In the genomic region with DNA sequence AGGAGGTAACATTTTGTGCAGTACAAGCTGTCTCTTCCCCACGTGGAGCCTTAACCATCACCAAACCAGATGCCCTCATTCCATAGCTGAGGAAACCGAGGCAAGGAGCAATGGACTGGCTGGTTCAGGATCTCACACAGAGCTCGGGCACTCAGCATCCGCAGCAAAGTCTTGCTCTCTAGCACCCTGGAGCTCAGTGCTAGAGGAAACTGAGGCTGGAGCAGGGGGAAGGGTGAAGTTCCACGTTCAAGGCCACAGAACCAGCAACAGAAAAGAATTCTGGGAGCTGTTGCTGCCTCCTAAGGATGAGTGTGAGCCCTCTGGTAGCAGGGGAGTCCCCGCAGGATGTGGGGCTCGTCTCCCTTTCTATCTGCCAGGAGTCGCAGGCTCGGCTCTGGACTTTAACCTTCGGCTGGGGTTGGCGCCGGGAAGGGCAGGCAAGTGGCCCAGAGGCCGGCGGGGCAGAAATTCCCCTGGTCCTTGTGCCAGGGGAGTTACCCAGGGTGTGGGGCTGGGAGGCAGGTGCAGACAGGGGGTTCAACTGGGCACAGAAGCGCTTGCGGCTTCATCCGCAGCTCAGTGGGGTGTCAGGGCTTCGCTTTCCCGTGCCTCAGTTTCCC, we compare ENCODE assay signal across 13 mouse cellular contexts. TPM values are rescaled to one million over a fixed set of nuclear protein-coding genes. Genes with fewer than 3 reads are reported as not detected.
DNase-seq lines count a peak whose midpoint lies in the region; ATAC-seq lines count a peak whose summit lies in the region.
"Had no signal": no experiment of that assay in that cellular context is flagged by ENCODE, and none has a peak within 500 bp of the region (broad histone marks: within the 10 kb centered on the region; RNA-seq: fewer than 3 reads in every experiment).

No protein-coding gene starts in this region.

- peaks cover 7% of the 10 kb centered on the region for H3K4me1 ChIP-seq in lung, embryonic 16.5 days (replicated peaks; ENCODE audit: control insufficient read depth, insufficient read depth, low read length)
- 0 out of 2 replicates have a peak, but pooled peaks cover 2% of the 10 kb centered on the region for H3K4me1 ChIP-seq in intestine, embryonic 14.5 days (replicated peaks; ENCODE audit: control insufficient read depth, insufficient read depth, low read length)
- peaks cover 21% of the 10 kb centered on the region for H3K4me1 ChIP-seq in liver, embryonic 15.5 days (replicated peaks)

- H3K9ac ChIP-seq in lung, embryonic 16.5 days (ENCODE audit: low read length): no peak overlapping the region
- H3K9ac ChIP-seq in intestine, embryonic 14.5 days (ENCODE audit: low read length): no peak overlapping the region
- H3K9ac ChIP-seq in liver, embryonic 15.5 days: no peak overlapping the region
- H3K9ac ChIP-seq: limb, embryonic 13.5 days had no signal

- WGBS in lung, embryonic 16.5 days: 30% methylated on average over 19 of the region's 19 CpGs
- WGBS in intestine, embryonic 14.5 days: 29% methylated on average over 19 of the region's 19 CpGs
- 38% methylated on average over 19 of the region's 19 CpGs for WGBS in liver, embryonic 15.5 days (ENCODE audit: insufficient replicate concordance)

- no peak overlapping the region for H3K4me2 ChIP-seq in lung, embryonic 16.5 days (ENCODE audit: low read depth, low read length)
- H3K4me2 ChIP-seq in intestine, embryonic 14.5 days (ENCODE audit: low read length): no peak overlapping the region
- H3K4me2 ChIP-seq in liver, embryonic 15.5 days: no peak overlapping the region
- H3K4me2 ChIP-seq: limb, embryonic 13.5 days had no signal

- H3K36me3 ChIP-seq in lung, embryonic 16.5 days (ENCODE audit: control insufficient read depth, insufficient read depth, low read length): no peaks in the 10 kb centered on the region
- H3K36me3 ChIP-seq in intestine, embryonic 14.5 days (ENCODE audit: control insufficient read depth, insufficient read depth, low read length): no peaks in the 10 kb centered on the region
- no peaks in the 10 kb centered on the region for H3K36me3 ChIP-seq in liver, embryonic 15.5 days (replicated peaks)
- H3K36me3 ChIP-seq: limb, embryonic 13.5 days had no signal

- DNase-seq in lung, adult 18-20 months: no peak
- DNase-seq in intestine, embryonic 14.5 days (ENCODE audit: low spot score): peak; percentile 65
- peak; percentile 92 for DNase-seq in kidney, adult 9 months
- DNase-seq in cerebellum, adult 11 months: no peak
- DNase-seq in layer of hippocampus, postnatal 25 days (ENCODE audit: extremely low spot score in 1 of 2, low spot score in 1 of 2): no peak

- ATAC-seq in lung, embryonic 16.5 days (ENCODE audit: low read depth): peak; percentile 7; the same call in 1 of the 2 replicates
- ATAC-seq in intestine, embryonic 14.5 days (replicated peaks; ENCODE audit: low FRiP score, low TSS enrichment, low read depth): peak; percentile 50; the same call in 1 of the 2 replicates
- 0 out of 2 replicates have a peak, but pooled peaks have one; percentile 29 for ATAC-seq in liver, embryonic 15.5 days (ENCODE audit: insufficient read depth)

- H3K27me3 ChIP-seq in lung, embryonic 16.5 days (ENCODE audit: control insufficient read depth, insufficient read depth, low read depth, low read length): peaks cover 7% of the 10 kb centered on the region; the same call in 1 of the 2 replicates
- H3K27me3 ChIP-seq in intestine, embryonic 14.5 days (replicated peaks; ENCODE audit: control insufficient read depth, insufficient read depth, low read length): no peaks in the 10 kb centered on the region; the same call in 1 of the 2 replicates
- no peaks in the 10 kb centered on the region for H3K27me3 ChIP-seq in liver, embryonic 15.5 days

- no peak overlapping the region for H3K27ac ChIP-seq in lung, embryonic 16.5 days (ENCODE audit: low read length)
- H3K27ac ChIP-seq in intestine, embryonic 14.5 days (ENCODE audit: low read depth): no peak overlapping the region
- 0 out of 2 replicates have a peak overlapping the region, but pooled peaks have one; percentile 24 for H3K27ac ChIP-seq in liver, embryonic 15.5 days (replicated peaks)
- H3K27ac ChIP-seq: limb, embryonic 13.5 days had no signal

- H3K9me3 ChIP-seq in lung, embryonic 16.5 days (ENCODE audit: control insufficient read depth, low read length): no peaks in the 10 kb centered on the region
- H3K9me3 ChIP-seq in intestine, embryonic 14.5 days (ENCODE audit: control insufficient read depth, low read length): no peaks in the 10 kb centered on the region
- H3K9me3 ChIP-seq in liver, embryonic 15.5 days (replicated peaks): no peaks in the 10 kb centered on the region
- H3K9me3 ChIP-seq: limb, embryonic 13.5 days; megakaryocyte, embryonic 14.5 days had no signal

- no peak overlapping the region for H3K4me3 ChIP-seq in lung, embryonic 16.5 days (ENCODE audit: low read length)
- no peak overlapping the region for H3K4me3 ChIP-seq in intestine, embryonic 14.5 days (ENCODE audit: low read depth, low read length)
- no peak overlapping the region for H3K4me3 ChIP-seq in liver, embryonic 15.5 days (replicated peaks)
- H3K4me3 ChIP-seq: limb, embryonic 13.5 days had no signal

RNA-seq across cellular contexts. Expression of a gene that starts 8.8 kb away (rescaled TPM):
- 0.15 TPM in 1 of 2 replicates, not detected in the other for polyA plus RNA-seq in lung, embryonic 16.5 days (2015; fragmentation: Nextera tagmentation; extraction: Ambion mirVana)
- polyA plus RNA-seq in intestine, embryonic 14.5 days (2014; fragmentation: Nextera tagmentation; extraction: Ambion mirVana): 0.31 and 0.42 TPM in 2 replicates
- not detected in 2 replicates for polyA plus RNA-seq in liver, embryonic 15.5 days (2015; fragmentation: Nextera tagmentation; extraction: Ambion mirVana)
- 1 to 10 TPM; 1.8 to 2.9 TPM for total RNA-seq in layer of hippocampus, postnatal 25 days (2021)
- total RNA-seq: gastrocnemius, postnatal 36 days; MEL had no signal
- polyA plus RNA-seq: limb, embryonic 13.5 days had no signal

RNA-seq across cellular contexts. Expression of a gene that starts 18.1 kb away (rescaled TPM):
- polyA plus RNA-seq in lung, embryonic 16.5 days (2015; fragmentation: Nextera tagmentation; extraction: Ambion mirVana): not detected in 2 replicates
- polyA plus RNA-seq in intestine, embryonic 14.5 days (2014; fragmentation: Nextera tagmentation; extraction: Ambion mirVana): not detected in 2 replicates
- not detected in 2 replicates for polyA plus RNA-seq in liver, embryonic 15.5 days (2015; fragmentation: Nextera tagmentation; extraction: Ambion mirVana)
- not detected for total RNA-seq in layer of hippocampus, postnatal 25 days (2021)
- total RNA-seq: adrenal gland, postnatal 36 days; gastrocnemius, postnatal 36 days had no signal
- polyA plus RNA-seq: limb, embryonic 13.5 days had no signal

RNA-seq across cellular contexts. Expression of a gene that starts 20.4 kb away (rescaled TPM):
- polyA plus RNA-seq in lung, embryonic 16.5 days (2015; fragmentation: Nextera tagmentation; extraction: Ambion mirVana): 5.4 and 5.7 TPM in 2 replicates
- 9.5 and 13.5 TPM in 2 replicates for polyA plus RNA-seq in intestine, embryonic 14.5 days (2014; fragmentation: Nextera tagmentation; extraction: Ambion mirVana)
- polyA plus RNA-seq in liver, embryonic 15.5 days (2015; fragmentation: Nextera tagmentation; extraction: Ambion mirVana): 4.7 and 5.3 TPM in 2 replicates
- under 1 TPM; 0.49 to 0.61 TPM for total RNA-seq in layer of hippocampus, postnatal 25 days (2021)

RNA-seq across cellular contexts. Expression of a gene that starts 44.8 kb away (rescaled TPM):
- polyA plus RNA-seq in lung, embryonic 16.5 days (2015; fragmentation: Nextera tagmentation; extraction: Ambion mirVana): 0.06 TPM in 1 of 2 replicates, not detected in the other
- polyA plus RNA-seq in intestine, embryonic 14.5 days (2014; fragmentation: Nextera tagmentation; extraction: Ambion mirVana): not detected in 2 replicates
- polyA plus RNA-seq in liver, embryonic 15.5 days (2015; fragmentation: Nextera tagmentation; extraction: Ambion mirVana): not detected in 2 replicates
- total RNA-seq in layer of hippocampus, postnatal 25 days (2021): not detected
- total RNA-seq: adrenal gland, postnatal 36 days; gastrocnemius, postnatal 36 days had no signal
- polyA plus RNA-seq: neural tube, embryonic 14.5 days had no signal

RNA-seq across cellular contexts. Expression of a gene that starts 46.4 kb away (rescaled TPM):
- polyA plus RNA-seq in lung, embryonic 16.5 days (2015; fragmentation: Nextera tagmentation; extraction: Ambion mirVana): 17.8 and 18.8 TPM in 2 replicates
- 13.5 and 14.0 TPM in 2 replicates for polyA plus RNA-seq in intestine, embryonic 14.5 days (2014; fragmentation: Nextera tagmentation; extraction: Ambion mirVana)
- polyA plus RNA-seq in liver, embryonic 15.5 days (2015; fragmentation: Nextera tagmentation; extraction: Ambion mirVana): 3.5 and 3.8 TPM in 2 replicates
- total RNA-seq in layer of hippocampus, postnatal 25 days (2021): not detected
- total RNA-seq: adrenal gland, postnatal 36 days; gastrocnemius, postnatal 36 days; MEL had no signal

Comparison
In these comparisons a context has a peak if more than half of its experiments do, and no peak if none do; other contexts are left out.
1. DNase-seq: peak in intestine, embryonic 14.5 days (single experiment) and kidney, adult 9 months (single experiment); none in lung, adult 18-20 months (0 of 2), cerebellum, adult 11 months (single experiment) and layer of hippocampus, postnatal 25 days (0 of 2).
2. Peak in every context shown above with its lines, with median percentiles within 50 percentile points of each other: ATAC-seq.